Mouse (Mus musculus) ovary, postnatal 14 days (tissue): ENCODE results near the gene Pus3.
"Not testable (repeated sequence)": the region's sequence is repeated elsewhere in the genome, so short reads cannot be mapped to it uniquely, and the experiment has no call there.

Experiments used
- DNase-seq: peaks from one replicate; pipeline ENCODE4 v3.0.0; 2022; ENCODE audit warnings: low spot score

Gene Pus3

DNA sequence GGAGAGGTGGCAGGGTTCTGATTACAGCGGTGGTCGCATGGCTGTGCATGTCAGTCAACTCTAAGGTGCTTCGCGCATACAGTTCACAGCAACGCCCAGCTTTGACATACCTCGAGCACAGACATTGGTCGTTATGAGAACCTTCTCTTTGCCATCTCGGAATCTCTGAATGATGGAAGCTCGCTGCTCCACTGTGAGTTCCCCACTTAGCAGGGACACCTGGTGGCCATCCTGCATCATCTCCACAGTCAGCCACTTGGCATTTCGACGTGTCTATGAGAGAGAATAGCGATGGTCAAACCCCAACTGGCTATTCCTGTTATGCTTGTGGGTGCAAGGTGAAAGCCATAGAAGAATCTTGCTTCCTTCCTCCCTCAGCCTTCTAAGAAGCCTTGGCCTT, 12.7 kb upstream of the Pus3 start:
- DNase-seq = no peak

DNA sequence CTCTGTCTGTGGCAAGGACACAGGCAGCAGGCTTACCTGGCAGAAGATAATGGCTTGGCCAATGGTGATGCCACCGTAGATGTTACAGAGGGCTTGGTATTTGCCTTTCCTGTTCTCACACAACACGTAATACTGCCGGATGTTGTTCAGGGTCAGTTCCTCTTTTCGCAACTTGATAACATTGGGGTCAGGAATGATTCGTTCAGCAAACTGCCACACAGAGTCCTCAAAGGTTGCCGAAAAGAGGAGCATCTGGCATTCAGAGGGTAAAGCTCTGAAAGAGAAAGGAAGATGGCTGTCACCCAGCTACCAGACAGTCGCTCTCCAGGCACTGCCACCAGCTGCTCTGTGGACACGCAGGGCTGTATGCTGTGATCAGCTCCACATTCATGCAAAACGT, 11.7 kb upstream of the Pus3 start:
- no peak for DNase-seq

DNA sequence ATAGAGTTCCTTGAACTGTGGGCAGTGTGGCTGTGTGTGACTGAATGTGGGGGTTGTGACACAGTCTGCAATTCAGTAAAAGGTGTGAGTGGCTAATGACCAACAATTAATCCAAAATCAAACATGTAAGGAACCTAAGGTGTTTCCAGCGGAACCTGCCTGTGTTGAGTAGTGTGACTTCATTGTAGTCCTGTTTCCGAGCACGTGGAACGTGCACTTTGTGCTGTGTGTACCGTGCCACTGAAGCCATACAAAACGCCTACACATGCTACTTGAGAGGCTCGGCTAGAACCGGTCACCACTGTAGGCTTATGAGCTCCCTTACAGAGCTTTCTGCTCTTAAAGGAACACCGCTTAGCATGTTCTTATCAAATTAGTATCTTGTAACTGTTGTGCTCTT, 9.9 kb upstream of the Pus3 start:
- DNase-seq = no peak

DNA sequence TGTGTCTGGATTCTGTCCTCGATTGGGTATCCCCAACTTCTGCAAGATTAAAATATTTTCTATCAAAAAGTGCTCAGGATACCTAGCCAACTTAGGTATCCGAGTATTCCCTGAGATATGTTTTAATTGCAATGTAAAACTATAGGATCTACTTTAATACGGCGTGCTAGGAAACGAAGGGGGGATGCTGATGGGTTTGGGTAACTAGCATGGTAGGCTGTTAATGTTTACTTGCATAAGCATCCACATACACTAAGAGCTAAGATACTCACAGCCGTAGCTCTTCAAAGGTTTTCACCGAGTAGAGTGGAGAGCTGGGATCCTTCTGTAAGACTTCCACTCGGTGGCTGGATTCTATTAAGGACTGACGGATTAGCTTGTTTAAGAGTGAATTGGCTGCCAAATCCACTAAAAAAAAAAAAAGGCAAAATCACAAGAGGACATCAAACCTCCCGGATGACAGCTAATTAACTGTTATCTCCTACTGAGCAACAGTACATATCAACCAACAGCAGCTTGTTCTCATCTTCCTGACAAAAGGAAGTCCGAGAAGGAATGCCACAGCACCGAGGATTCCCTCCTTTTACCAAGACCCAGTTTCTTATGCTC, 1.8 kb upstream of the Pus3 start:
- DNase-seq = no peak

DNA sequence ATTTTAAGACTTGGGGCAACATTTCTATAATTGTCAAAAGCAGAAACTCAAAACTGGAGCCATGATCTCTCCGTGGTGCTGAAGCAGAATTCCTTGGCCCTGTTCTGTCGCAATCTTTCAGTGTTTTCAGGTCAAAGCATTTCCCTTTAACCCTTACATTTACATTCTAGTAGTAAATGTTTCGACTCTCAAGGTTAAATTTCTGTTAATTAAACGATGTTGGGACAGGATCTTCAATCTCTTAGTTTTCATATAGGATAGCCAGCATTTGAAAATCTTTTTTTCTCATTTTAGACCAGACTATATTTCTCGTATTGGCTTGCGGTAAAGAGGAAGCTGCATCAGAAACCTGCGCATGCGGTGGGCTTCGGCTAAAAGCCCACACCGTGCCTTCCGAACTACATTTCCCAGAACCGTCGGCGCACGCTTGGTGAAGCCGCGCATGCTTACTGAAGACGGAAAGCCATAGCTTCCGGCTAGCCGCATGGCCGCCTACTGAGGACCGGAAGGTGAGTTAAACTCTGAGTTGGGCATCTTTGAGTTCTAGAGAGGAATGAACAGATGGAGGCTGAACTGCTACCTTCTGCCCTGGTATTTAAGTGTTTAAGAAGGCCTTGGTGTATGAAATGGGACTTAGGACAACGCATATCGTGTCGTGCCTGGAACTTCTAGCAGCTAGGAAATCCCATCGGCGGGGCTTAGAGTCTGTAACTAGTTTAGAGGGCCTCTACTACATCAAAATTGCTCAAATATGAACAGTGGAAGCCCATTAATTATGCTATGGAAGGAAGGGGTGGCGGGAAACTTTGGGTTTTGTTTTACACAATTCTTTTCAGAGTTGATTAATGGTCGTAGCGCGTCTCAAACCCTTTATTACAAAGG, 855 bp downstream of the Pus3 start:
- DNase-seq = peak; percentile 51

DNA sequence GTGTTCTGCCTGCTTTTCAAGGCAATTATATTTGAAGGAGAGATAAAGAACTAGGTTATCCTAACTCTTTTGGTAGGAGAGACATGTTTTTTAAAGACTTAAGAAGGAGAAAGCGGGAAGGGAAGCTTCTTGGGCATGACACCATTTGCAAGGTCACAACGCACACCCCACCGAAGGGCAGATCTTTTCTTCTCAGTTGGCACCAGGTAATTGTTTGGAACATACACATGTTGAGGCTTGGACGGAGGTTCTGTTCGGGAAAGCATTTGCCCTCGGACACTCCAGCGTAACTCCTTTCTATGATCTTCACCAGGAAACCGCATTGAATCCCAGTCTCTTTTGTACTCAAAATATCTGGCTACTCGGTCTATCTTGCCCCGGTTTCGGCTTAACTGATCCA, 2.7 kb downstream of the Pus3 start:
- no peak for DNase-seq

DNA sequence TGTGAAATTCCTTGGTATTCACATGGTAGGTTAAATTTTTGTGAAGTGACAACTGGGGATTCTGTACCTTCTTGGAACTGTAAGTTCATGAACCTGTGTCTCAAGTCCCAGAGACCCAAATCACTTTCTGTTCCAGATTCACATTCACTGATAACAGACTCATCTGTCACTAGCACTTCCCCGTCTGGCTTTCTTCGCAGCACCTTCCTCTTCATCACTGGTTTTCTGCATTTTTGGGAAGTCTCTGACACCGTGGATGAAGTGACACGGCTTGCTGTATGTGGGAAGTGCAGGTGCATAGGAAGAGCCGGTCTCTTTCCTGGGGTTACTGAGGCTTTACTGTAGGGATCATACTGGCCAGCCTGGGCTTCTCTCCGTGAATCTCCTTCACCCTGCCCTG, 3.2 kb downstream of the Pus3 start:
- DNase-seq = no peak

DNA sequence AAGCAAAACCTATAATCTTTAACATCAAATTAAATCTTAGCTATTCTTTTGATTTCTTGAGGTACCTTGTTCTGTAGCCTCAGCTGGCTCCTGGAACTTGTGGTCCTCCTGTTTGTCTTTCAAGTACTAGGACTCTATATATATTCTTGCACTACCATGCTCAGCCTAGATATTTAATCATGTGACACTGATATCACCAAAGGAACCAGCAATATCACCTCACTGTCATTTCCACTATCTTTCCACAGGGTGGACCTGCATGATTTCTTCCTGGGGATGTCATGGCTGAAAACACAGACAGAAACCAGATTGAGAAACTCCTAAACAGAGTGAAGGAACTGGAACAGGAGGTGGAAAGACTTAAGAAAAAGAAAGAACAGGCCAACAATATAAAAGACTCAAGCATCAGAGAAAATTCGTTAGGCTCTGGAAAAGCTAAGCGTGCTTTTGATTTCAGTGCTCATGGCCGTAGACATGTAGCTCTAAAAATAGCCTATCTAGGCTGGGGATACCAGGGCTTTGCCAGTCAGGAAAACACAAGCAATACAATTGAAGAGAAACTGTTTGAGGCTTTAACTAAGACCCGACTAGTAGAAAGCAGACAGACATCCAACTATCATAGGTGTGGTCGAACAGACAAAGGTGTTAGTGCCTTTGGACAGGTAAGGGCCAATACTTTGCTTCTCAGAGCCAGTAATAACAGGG, 6.3 kb downstream of the Pus3 start:
- DNase-seq = no peak

DNA sequence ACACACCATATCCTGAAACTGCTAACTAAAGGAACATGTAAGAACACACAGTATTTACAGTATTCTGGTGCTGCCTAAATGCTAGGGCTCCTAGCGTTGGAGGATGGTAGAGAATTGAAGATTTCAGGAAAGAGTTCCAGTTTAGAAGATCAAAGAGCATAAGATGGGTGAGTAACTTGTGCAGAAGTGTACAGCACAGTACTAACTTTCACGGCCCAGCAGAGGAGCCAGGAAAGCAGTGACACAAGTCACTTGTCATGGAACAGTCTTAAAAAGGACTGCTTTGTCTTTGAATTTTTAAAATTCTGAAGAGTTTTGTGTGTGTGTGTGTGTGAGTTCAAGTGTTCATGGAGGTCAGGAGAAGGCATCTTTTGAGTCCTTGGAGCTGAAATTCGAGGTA, 9.6 kb downstream of the Pus3 start:
- no peak for DNase-seq

DNA sequence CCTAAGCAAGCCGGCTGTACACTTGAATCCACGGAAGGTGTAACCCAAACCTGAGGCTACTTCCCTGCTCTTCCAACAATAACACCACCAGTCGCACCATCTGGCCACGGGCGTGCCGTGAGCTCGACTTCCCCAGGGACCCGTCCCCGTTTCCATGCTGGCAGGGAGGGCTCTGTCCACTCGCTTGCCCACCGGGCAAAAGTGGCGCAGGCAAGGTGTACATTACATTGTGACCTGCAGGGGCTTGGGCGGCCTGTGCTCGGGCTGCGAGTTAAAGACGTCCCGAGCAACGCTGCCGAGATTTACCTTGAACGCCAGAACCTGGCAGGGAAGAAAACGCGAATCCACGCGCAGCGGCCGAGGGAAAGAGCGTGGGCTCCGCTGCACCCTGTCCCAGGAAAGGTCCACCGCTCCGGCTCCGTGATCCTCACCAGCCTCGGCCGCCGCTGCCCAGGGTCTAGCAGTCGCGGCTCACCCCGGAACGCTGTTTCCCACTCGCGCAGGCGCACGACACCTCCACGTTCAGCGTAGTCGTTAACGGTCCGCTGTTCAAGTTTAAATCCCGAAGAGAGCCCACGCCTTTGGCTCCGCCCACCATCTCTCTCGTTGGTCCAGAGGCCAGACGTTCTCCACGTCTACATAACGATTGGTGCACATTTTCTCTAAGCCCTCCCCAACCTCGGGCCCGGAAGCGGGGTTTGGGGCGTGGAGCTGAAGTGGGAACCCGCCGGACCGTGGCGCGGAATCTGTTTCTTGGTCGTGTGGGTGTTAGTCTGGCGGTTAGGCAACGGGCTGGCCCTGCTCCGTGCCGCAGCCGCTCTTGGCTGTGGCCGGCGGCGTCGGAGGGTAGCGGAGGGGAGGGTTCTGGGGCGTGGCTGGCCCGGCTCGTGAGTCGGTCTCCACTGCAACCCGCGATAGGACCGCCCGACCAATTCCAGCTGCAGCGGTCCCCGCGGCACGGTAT, 11.5 kb downstream of the Pus3 start, which contains the start of the genes Pate2 and Hyls1:
Gene Pate2 (plus strand): TSS at position 714 of the 964 bp plus-strand sequence.
Gene Hyls1 (minus strand): TSS at position 828 of the 964 bp plus-strand sequence.
- DNase-seq = peak; percentile 81

DNA sequence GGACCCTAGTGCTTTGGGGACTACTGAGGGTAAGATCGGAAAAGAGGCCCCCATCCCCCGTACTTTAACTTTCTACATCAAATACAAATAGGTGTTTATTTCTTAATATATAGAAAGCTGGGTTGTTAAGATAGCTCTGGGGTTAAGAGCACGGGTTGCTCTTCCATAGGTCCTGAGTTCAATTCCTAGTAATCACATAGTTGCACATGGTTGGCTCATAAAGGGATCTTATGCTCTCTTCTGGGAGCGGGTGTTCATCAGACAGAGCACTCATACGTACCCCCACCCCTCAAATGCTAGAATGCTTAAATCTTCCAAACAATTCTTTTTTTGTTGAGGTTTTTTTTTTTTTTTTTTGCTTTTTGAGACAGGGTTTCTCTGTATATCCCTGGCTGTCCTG, 12.3 kb downstream of the Pus3 start:
- DNase-seq = no peak

DNA sequence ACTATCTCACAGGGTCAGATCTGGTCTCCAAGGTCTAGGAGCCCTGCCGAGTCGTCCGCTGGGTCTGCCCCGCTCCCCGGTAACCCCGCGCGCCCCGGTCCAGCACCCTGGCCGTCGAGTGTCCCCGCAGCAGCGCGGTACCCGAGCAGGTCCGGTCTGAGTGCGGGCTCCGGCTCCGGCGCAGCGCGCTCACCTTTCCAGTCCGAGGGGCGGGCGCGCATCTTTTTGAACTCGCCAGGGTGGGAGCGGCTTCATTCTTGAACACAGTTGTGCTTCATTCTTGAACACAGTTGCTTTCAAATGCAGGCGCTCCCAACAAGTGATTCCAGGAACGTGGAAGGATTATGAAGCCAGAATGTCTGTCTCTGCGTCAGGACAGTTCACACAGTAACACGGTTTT, 16.0 kb downstream of the Pus3 start:
- DNase-seq = no peak

DNA sequence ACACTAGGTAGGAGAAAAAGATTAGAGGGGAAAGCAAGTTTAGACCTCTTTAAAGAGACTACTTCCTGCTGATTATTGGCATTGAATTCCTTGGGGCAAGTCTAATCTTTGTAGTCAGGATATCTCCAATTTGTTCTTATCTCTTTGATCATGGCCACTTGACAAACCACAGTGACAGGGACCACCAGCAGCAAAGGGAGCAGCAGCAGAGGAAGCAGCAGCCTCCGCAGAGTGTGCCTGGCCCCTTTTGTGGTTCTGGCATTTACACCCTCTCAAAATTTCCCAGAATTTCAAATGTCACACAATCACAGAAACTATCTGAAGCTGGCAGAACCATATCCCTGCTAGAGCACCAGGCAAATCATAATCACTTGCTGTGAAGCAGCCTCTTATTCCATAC, 29.3 kb downstream of the Pus3 start:
- DNase-seq = no peak

DNA sequence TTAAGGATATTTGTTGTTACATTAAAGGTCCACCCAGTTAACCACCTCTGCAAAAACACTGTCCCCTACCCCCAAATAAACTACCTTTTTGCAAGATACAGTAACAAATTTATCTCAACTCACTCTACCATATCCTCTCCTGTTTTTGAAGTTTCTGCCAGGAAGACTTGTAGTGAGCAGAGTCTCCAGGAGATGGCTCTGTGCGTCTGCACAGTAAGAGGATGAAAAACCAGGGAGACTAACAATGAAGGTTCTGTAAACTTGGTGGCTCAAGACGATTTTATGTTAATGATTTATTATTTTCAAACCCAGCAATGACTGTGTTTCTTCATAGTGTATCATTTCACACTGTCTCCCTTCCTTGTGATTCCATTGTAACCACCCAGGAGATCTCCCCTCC, 34.5 kb downstream of the Pus3 start:
- DNase-seq = no peak

DNA sequence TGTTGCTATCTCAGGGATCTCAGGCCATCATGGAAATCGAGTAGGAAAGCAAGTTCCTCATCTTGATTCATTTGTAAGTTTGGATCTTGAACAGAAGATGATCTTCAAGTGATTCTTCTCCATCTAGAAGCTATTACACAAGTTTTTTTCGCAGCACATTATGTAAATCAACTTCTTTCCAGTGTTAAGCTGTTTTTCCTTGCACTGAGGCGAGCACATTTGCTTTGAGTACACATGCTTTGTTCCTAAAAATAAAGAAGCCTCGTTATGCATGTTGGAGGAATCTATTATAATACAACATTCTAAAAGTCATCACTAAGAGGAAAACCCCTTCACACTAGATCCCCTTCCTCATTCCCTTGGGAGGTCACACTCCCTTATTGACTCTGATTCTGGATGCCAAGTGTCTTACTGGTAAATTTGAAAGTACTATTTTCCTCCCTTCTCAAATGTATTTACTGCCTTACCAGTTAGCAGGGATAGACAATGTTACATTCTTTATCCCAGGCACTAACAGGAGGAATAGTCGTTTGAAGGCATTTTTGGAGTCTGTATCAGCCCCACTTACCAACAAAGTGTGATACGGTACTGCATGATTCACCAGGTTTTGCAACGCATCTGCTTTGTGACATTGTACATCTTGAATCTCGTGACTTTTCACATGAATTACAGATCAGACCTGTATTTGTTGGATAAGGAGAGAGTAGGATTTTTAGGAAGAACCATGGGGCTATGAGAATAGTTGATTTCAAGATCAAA, 49.4 kb downstream of the Pus3 start:
- no peak for DNase-seq

DNA sequence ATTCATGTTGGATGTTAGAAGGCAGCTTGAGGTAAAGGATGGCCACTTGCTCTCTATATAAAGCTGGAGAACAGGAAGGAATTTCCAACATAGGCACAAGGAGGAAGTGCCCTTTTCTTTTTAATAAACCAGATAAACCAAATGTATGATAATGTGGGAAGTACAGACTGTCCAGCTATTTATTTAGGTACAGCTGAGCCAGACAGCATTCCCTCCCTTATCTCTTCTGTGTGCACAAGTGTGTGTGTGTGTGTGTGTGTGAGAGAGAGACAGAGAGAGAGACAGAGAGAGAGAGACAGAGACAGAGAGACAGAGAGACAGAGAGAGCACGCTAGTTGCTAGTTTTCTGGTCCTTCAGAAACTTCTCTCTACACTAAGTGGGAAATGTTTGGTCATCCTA, 53.4 kb downstream of the Pus3 start, which contains the start of gene Pate4:
Gene Pate4 (minus strand): TSS at position 101 of the 400 bp plus-strand sequence.
- DNase-seq = no peak

DNA sequence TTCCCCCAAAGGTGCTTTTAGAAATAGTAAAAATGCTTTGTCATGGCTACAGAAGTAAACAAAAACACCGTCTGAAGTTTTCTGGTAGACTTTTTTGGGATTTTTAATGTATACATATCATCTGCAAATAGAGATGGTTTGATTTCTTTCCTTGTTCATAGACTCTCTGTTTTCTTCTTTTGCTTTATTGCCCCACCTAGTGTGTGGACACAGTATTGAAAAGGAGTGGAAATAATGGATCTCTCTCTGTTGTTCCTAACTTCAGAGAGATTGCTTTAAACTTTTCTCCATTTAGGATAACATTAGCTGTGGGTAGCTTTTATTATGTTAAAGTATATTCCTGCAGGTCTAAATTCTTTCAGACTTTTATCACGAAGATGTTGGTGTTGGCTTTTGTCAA, 55.6 kb downstream of the Pus3 start:
- DNase-seq = no peak

DNA sequence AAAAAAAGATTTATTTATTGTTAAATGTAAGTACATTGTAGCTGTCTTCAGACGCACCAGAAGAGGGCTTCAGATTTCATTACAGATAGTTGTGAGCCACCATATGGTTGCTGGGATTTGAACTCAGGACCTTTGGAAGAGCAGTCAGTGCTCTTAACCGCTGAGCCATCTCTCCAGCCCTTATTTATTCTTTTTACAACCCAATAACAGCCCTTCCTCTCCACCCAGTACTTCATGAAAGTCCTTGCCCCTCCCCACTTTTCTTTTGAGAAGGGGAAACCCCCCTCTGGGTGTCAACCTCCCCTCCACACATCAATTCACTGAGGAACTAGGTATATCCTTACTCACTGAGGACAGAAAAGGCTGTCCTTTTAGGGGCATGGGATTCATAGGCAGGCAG, 58.4 kb downstream of the Pus3 start:
- not testable (repeated sequence) for DNase-seq
